Mouse (Mus musculus): ENCODE results near the gene Klf7. TPM values are rescaled to one million over a fixed set of nuclear protein-coding genes. Genes with fewer than 3 reads are reported as not detected.

Gene Klf7
- polyA plus RNA-seq, 1 experiment: 22.6 TPM

DNA sequence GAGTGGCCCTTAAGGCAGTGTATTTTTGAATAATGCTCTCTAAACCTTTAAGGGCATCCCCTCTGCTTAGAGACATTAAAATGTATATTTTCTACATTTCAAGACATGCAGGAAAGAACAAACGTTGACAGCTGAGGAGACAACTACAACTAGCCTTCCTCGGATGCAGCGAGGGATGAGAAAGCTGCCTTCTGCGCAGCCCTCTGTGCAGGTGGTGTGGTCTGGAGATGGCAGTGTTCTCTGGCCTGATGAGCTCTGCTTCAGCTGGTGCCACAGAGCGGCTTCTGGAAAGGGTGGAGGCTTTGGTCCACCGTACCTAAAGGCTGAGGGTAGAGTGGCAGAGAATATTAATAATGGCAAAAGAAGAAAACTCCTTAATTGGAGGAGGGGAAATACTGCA is 120.0 kb downstream of the Klf7 start:
- Histone ChIP-seq H3K36me3 (ENCODE audit: control insufficient read depth, insufficient read depth, low read length, poor library complexity, severe bottlenecking) (no peaks in the 10 kb centered on the region), H3K27ac (ENCODE audit: insufficient read depth, low read length) (no peak overlapping the region), H3K4me1 (ENCODE audit: control insufficient read depth, insufficient read depth, low read length) (no peaks in the 10 kb centered on the region), H3K9me3 (replicated peaks; ENCODE audit: control insufficient read depth, insufficient read depth, low read length, poor library complexity, severe bottlenecking) (no peaks in the 10 kb centered on the region), H3K4me3 (ENCODE audit: low read depth, low read length) (no peak overlapping the region), H3K9ac (ENCODE audit: low read depth, poor library complexity, severe bottlenecking) (no peak overlapping the region), H3K27me3 (ENCODE audit: control insufficient read depth, insufficient read depth, low read length, poor library complexity, severe bottlenecking) (no peaks in the 10 kb centered on the region)
- TF ChIP-seq EP300 (IDR thresholded peaks at IDR 0.05; ENCODE audit: insufficient read depth, low read depth, low read length) (no peak), CTCF (IDR thresholded peaks at IDR 0.05; ENCODE audit: low read depth, low read length) (no peak), POLR2A (IDR thresholded peaks at IDR 0.05; ENCODE audit: insufficient read depth, low read length) (no peak)

GRCm38 (mm10) chr1:64000597-64000996 is 121.5 kb downstream of the Klf7 start:
- Histone ChIP-seq H3K4me3 (ENCODE audit: low read depth, low read length) (no peak overlapping the region), H3K36me3 (ENCODE audit: control insufficient read depth, insufficient read depth, low read length, poor library complexity, severe bottlenecking) (no peaks in the 10 kb centered on the region), H3K9me3 (replicated peaks; ENCODE audit: control insufficient read depth, insufficient read depth, low read length, poor library complexity, severe bottlenecking) (no peaks in the 10 kb centered on the region), H3K27ac (ENCODE audit: insufficient read depth, low read length) (no peak overlapping the region), H3K4me1 (ENCODE audit: control insufficient read depth, insufficient read depth, low read length) (no peaks in the 10 kb centered on the region), H3K9ac (ENCODE audit: low read depth, poor library complexity, severe bottlenecking) (no peak overlapping the region), H3K27me3 (ENCODE audit: control insufficient read depth, insufficient read depth, low read length, poor library complexity, severe bottlenecking) (no peaks in the 10 kb centered on the region)
- TF ChIP-seq EP300 (IDR thresholded peaks at IDR 0.05; ENCODE audit: insufficient read depth, low read depth, low read length): no peak
- TF ChIP-seq POLR2A (IDR thresholded peaks at IDR 0.05; ENCODE audit: insufficient read depth, low read length): no peak
- TF ChIP-seq CTCF (IDR thresholded peaks at IDR 0.05; ENCODE audit: low read depth, low read length): no peak

DNA sequence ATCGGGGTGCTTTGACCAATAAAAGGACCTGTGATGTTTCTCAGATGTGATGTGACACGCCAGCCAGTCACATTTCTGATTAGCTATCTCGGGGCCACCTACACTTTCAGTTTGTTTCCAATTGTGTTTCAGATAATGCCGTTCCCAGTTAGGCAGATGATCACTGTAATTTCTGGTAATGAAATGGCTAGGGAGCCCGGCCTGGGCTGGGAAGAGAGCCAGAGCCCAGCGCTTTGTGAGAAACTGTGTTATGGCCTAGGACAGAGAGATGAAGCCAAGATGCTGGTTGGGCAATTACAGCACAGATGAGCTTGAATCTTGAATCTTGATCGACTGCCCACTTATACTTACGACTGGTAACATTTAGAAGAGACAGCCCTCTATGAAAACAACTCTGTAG is 122.6 kb downstream of the Klf7 start:
- Histone ChIP-seq H3K27ac (ENCODE audit: insufficient read depth, low read length) (no peak overlapping the region), H3K9me3 (replicated peaks; ENCODE audit: control insufficient read depth, insufficient read depth, low read length, poor library complexity, severe bottlenecking) (no peaks in the 10 kb centered on the region), H3K36me3 (ENCODE audit: control insufficient read depth, insufficient read depth, low read length, poor library complexity, severe bottlenecking) (no peaks in the 10 kb centered on the region), H3K4me3 (ENCODE audit: low read depth, low read length) (no peak overlapping the region), H3K27me3 (ENCODE audit: control insufficient read depth, insufficient read depth, low read length, poor library complexity, severe bottlenecking) (no peaks in the 10 kb centered on the region), H3K4me1 (ENCODE audit: control insufficient read depth, insufficient read depth, low read length) (no peaks in the 10 kb centered on the region), H3K9ac (ENCODE audit: low read depth, poor library complexity, severe bottlenecking) (no peak overlapping the region)
- TF ChIP-seq CTCF (IDR thresholded peaks at IDR 0.05; ENCODE audit: low read depth, low read length): no peak
- no peak for TF ChIP-seq POLR2A (IDR thresholded peaks at IDR 0.05; ENCODE audit: insufficient read depth, low read length)
- no peak for TF ChIP-seq EP300 (IDR thresholded peaks at IDR 0.05; ENCODE audit: insufficient read depth, low read depth, low read length)

DNA sequence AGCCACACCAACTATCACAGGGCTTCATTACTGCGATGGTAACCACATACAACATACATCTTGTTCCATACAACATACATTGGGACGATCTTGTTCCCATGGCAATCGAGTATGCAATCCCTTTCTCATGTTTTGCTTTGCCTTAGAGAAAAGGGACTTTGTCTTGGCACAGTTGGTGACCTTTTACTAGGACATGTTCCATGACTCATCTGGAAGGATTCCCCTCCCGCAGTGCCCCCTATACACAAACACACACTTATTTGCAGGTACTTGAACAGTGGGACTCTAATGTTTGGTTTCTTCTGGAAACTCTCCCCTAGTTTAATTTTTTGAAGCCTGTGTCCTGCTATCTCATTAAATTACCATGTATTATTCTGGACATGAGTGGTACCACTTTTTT is 123.2 kb downstream of the Klf7 start:
- Histone ChIP-seq H3K9ac (ENCODE audit: low read depth, poor library complexity, severe bottlenecking) (no peak overlapping the region), H3K4me3 (ENCODE audit: low read depth, low read length) (no peak overlapping the region), H3K36me3 (ENCODE audit: control insufficient read depth, insufficient read depth, low read length, poor library complexity, severe bottlenecking) (no peaks in the 10 kb centered on the region), H3K27me3 (ENCODE audit: control insufficient read depth, insufficient read depth, low read length, poor library complexity, severe bottlenecking) (no peaks in the 10 kb centered on the region), H3K4me1 (ENCODE audit: control insufficient read depth, insufficient read depth, low read length) (no peaks in the 10 kb centered on the region), H3K27ac (ENCODE audit: insufficient read depth, low read length) (no peak overlapping the region), H3K9me3 (replicated peaks; ENCODE audit: control insufficient read depth, insufficient read depth, low read length, poor library complexity, severe bottlenecking) (no peaks in the 10 kb centered on the region)
- TF ChIP-seq CTCF (IDR thresholded peaks at IDR 0.05; ENCODE audit: low read depth, low read length) (no peak), EP300 (IDR thresholded peaks at IDR 0.05; ENCODE audit: insufficient read depth, low read depth, low read length) (no peak), POLR2A (IDR thresholded peaks at IDR 0.05; ENCODE audit: insufficient read depth, low read length) (no peak)

- no peaks in the 10 kb centered on the region for H3K4me1 ChIP-seq (ENCODE audit: control insufficient read depth, insufficient read depth, low read length)
- H3K27me3 ChIP-seq (ENCODE audit: control insufficient read depth, insufficient read depth, low read length, poor library complexity, severe bottlenecking): no peaks in the 10 kb centered on the region
- H3K36me3 ChIP-seq (ENCODE audit: control insufficient read depth, insufficient read depth, low read length, poor library complexity, severe bottlenecking): no peaks in the 10 kb centered on the region
- no peak overlapping the region for H3K9ac ChIP-seq (ENCODE audit: low read depth, poor library complexity, severe bottlenecking)
- no peak overlapping the region for H3K4me3 ChIP-seq (ENCODE audit: low read depth, low read length)
- H3K9me3 ChIP-seq (replicated peaks; ENCODE audit: control insufficient read depth, insufficient read depth, low read length, poor library complexity, severe bottlenecking): no peaks in the 10 kb centered on the region
- TF ChIP-seq POLR2A (IDR thresholded peaks at IDR 0.05; ENCODE audit: insufficient read depth, low read length) (no peak), CTCF (IDR thresholded peaks at IDR 0.05; ENCODE audit: low read depth, low read length) (no peak), EP300 (IDR thresholded peaks at IDR 0.05; ENCODE audit: insufficient read depth, low read depth, low read length) (no peak)
- no peak overlapping the region for H3K27ac ChIP-seq (ENCODE audit: insufficient read depth, low read length)
Observed at GRCm38 (mm10) chr1:63998139-63998538, 123.9 kb downstream of the Klf7 start.

DNA sequence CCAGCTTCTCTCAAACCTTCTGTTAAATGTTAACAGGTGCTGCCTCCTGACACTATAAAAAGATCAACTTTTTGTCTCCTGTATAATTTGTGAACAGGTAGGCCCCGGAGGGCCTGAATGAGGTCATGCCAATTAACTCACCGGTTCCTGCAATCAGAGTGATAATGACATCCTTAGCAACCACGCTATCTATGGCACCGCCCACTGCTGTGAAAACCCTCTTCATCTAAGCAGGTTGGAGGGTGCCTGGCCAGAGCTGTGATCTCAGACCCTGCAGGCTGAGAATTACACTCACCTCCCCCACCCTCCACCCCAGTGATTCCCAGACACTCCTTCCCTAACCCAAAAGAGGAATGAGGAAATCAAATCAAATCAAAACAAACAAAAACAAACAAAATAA is 126.3 kb downstream of the Klf7 start:
- H3K36me3 ChIP-seq (ENCODE audit: control insufficient read depth, insufficient read depth, low read length, poor library complexity, severe bottlenecking): no peaks in the 10 kb centered on the region
- no peak overlapping the region for H3K4me3 ChIP-seq (ENCODE audit: low read depth, low read length)
- H3K27ac ChIP-seq (ENCODE audit: insufficient read depth, low read length): no peak overlapping the region
- no peaks in the 10 kb centered on the region for H3K4me1 ChIP-seq (ENCODE audit: control insufficient read depth, insufficient read depth, low read length)
- no peak for TF ChIP-seq CTCF (IDR thresholded peaks at IDR 0.05; ENCODE audit: low read depth, low read length)
- no peak for TF ChIP-seq POLR2A (IDR thresholded peaks at IDR 0.05; ENCODE audit: insufficient read depth, low read length)
- TF ChIP-seq EP300 (IDR thresholded peaks at IDR 0.05; ENCODE audit: insufficient read depth, low read depth, low read length): no peak
- no peak overlapping the region for H3K9ac ChIP-seq (ENCODE audit: low read depth, poor library complexity, severe bottlenecking)
- no peaks in the 10 kb centered on the region for H3K9me3 ChIP-seq (replicated peaks; ENCODE audit: control insufficient read depth, insufficient read depth, low read length, poor library complexity, severe bottlenecking)
- H3K27me3 ChIP-seq (ENCODE audit: control insufficient read depth, insufficient read depth, low read length, poor library complexity, severe bottlenecking): no peaks in the 10 kb centered on the region
